Mouse (Mus musculus): ENCODE measurements around the gene Cdc37l1. TPM values are rescaled to one million over a fixed set of nuclear protein-coding genes. Genes with fewer than 3 reads are reported as not detected.

Cdc37l1 gene
- total RNA-seq, 2 experiments from 2014 or later = 67.1 to 73.0 TPM

DNA sequence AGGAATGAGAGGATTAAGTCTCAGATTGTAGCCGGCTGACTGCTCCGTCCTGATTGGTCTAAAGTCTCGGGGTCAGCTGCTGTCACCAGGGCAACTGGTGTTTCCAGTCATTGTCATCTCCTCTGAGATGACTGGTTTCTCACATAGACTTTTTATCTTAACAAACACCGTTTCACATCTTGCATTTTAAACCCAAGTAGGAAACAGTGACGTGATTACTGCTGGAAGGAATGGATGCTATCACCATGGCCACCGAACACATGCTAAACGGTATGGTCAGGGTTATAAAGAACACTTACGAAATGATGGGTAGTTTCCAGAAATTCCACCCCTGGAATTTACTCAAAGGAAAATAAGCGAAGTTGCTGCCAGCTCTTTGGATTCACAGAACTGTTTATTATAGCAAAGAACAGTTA is 54.2 kb downstream of the Cdc37l1 start:
- intact Hi-C loops (cut with DNase I) = no loop called here
- DNase-seq = no peak

DNA sequence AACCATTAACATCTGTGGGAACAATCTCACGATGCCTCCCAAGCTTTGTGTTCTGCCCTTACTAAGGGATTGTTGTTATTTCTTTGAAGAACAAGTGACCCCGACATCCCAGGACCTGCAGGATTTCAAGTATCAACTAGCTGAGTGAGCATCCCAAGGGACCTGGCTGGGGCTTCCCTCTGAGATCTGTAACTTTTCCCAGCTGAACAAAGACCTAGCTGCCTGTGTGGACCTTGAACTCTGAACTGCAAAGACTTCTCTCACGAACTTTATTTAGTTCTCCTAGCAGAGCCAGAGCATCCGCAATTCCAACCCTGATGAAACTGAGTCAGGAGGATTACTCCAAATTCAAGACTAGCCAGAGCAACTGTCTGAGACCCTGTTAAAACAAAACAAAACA is 55.2 kb downstream of the Cdc37l1 start:
- intact Hi-C loops (cut with DNase I) = no loop called here
- no peak for DNase-seq

DNA sequence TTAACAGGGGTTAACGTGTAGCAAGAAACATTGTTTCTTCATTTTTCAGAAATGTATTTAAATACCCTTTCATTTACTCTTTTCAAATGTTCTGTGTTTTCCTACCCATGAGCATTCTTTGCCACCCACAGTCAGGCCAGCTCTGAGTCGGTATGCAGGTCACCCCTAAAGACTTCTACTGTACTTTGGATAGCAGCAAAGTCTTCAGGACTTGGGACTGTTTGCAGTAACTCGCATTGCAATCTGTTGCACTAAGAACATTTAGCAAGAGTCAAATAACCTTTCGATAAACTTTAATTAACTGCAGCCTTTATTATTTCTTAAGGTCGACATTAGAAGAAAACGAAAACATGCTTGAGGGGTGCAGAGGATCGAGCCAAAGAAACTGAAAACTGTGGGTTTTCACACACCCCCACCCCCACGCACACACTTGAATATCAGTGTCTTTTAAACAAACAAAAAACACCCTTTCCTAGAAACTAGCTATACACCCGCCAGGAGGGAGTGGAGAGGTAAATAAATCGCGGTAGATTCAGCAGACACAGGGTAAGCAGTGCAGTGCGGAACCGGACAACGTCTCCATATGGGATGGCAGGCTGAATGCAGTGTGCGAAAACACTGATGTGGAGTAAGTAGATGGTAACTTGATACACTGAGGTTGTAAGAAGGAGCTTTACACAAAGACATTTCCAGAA is 56.0 kb downstream of the Cdc37l1 start:
- intact Hi-C loops (cut with DNase I) = no loop called here

DNA sequence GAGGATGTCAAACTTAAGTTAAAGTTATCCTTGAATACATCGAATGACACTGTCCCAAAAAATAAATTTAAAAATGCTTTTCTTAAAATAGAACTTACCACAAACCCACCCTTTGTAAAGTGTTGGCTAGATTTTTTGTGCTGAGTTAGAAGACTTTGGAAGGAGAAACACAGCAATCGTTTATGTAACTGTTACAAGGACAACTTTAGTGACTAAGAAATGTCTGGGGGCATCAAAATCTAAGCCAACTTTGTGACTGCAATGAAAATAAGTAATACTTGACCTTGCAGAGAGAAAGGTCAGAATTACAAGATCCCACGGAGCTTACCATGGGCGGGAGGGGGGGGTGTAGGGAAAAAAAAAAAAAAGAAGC is 56.8 kb downstream of the Cdc37l1 start:
- intact Hi-C loops (cut with DNase I) = no loop called here
- DNase-seq = no peak

More for the DNA sequence above, 56.0 kb downstream of the Cdc37l1 start:
- DNase-seq = no peak

DNA sequence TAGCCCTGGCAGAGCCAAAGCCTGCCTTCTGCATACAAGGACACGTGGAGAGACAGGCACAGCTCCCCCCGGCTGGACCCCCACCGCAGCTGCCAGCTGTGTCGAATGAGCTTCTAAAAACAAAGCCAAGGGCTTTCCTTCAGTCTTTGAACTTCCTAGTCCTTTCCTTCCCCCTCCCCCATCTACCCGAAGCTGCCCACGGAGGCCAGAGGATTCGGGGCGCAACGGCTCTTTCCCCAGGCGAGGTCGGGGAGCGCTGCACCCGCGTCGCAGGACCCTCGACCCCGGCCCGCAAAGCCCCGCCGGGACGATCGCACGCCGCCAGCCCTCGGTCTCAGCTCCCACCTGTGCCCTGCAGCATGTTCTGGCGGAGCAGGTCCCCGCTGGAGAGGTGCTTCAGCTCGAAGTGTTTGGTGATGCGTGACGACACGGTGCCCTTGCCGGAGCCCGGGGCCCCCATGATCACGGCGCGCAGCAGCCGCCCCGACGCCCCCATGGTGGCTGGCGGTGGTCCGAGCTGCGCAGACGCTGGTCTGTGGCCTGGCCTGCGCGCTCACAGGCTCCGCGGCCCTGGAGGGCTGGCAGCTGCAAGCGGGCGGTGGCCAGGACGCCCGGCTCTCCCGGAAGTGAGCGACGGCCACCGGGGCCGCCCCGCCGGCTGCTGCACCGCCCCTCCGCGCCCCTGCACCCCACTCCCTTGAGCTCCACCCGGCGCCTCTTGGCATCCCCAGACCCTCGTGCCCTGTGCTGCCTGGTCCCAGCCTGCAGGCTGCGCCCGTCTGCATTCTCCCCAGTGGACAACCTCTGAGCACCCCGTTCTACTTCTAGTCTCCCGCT is 57.4 kb downstream of the Cdc37l1 start, which contains the start of gene Ak3:
Ak3 (minus strand) TSS at position 628 of the 837 bp plus-strand sequence.
- peak; percentile 76 for DNase-seq
- intact Hi-C loops (cut with DNase I) = no loop called here

DNA sequence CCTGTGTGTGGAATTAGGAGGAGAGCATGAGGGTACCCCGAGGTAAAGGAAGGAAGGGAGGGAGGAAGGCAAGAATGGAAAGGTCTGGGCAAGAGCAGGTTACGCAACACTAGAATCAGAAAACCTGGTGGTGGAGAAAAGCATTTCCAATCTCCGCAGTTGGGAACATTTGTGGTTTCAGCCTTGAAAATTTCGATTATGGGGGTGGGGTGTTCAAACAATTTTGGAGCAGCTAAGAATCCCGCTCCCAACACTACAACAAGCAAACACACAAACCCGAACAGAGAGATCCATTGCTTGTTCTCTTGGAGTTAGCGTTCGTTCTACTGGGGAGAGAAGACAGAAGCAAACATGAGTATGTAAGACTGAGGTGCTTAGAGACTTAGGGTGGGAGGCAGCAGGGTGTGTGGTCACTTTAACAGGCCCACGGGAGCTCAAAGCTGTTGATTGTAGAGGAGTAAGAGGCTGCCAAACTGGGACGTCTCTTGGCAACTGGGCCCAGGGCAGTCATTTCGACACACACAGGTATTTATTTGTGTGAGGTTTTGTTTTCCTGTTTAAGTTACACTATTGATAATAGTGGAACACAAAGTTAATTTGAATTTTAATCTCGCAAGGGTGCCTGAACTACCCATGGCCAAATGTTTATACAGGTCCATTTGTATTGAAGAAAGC is 59.4 kb downstream of the Cdc37l1 start:
- intact Hi-C loops (cut with DNase I) = no loop called here
- no peak for DNase-seq

DNA sequence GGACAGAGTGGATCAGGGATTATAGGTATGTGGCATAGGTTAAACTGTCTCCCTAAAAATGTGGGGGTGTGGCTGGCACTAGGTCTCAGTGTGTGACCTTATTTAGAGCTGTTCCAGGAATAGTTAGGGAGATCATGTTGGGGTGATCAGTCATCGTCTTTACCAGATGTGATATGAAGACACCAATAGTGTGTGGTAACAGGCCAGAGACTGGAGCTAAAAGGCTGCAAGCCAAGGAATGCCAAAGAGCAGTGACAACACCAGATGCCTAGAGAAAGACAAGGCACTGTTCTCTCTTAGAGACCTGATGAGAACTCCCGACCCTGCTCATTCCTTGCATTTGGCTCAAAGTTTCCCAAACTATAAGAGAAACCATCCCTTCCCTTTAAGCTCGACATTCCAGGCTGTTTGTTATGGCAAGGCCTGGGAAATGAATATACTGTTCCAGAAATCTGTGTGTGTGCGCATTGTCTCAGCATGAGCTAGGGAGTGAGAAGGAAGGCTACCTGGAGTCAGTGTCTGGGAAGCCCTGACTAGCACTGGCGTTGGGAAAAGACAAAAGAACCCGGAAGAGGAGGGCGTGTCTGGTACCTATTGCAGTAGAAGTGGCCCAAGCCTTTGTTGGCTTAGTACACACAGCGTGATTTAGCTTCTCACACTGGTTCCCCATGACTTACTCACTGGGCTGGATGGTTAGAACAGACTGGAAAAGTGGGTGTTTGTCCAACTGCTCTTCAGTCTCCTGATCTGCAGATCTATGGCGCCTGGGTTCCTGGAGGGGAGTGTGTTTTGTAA is 60.2 kb downstream of the Cdc37l1 start:
- intact Hi-C loops (cut with DNase I) = no loop called here

DNA sequence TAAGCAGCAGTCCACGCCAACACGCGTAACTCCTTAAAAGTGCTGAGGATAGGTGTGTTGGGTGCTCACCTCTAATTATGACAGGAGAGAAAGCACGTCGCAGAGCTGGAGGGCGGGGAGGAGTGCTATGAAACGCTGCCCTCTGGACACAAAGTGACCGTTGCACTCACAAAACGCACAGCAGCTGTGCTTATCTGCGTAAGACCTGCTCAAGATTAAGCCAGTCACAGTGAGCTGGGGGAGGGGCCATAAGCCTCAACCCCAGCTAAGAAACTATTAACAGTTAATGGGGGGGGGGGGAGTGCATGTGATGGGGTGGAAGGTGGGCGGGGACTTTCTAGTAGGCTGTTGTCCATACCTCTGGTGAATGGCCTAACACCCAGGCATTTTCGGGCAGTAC is 62.6 kb downstream of the Cdc37l1 start:
- no peak for DNase-seq
- intact Hi-C loops (cut with DNase I) = no loop called here

More for the DNA sequence above, 60.2 kb downstream of the Cdc37l1 start:
- DNase-seq = no peak

DNA sequence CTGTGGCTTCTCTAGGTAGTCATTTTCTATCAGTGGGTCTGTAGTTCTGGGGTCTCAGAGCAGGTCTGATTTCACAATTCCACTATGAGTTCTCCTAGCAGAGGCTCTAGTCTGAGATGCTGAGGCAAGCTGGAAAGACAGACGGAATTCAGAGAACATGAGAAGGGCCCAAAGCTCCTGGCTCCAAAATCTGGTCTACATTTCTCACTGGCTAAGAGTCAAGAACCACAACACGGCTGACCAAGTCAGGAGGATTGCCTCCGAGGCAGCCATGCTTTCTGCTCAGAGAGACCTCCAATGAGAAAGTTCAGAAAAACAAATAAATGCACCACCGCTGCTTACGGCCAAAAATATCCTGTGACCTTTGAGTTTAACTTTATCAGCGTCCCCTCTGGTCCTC is 64.4 kb downstream of the Cdc37l1 start:
- DNase-seq = no peak
- intact Hi-C loops (cut with DNase I) = no loop called here

DNA sequence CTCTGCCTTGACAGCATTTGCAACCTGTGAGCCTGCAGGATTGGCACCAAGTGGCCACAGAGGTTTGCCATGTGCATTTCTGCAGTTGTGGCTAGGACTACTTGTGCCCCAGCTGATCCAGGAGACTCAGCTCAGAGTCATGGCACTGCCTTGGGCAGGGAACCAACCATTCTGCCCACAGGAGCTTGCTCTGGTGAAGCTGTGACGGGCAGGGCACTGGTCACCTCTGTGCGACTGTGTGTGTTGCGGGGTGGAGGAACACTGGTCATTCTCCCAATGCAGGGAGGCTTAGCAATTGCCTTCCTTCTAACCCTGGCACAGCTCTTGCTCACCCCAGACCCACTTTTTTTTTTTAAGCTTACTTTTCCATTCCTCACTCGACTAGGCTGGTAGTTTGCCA is 65.3 kb downstream of the Cdc37l1 start:
- intact Hi-C loops (cut with DNase I) = no loop called here
- no peak for DNase-seq

DNA sequence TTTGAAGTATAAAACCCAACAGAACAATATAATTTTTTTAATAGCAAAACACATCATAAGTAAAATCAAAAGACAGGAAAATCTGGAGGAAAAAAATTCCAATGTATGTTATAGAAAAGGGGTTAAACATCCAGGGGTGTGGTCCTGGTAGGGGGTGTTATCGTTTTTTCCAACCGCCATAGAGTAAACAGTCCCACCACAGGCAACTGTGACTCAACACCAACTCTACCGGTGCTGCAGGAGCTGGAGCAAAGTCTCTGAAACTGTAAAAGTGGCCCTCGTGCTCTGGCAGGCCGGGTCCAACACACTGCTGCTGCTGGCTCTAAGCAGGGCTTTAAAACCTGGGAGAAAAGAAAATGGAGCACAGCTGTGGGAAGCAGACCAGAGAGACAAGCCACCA is 68.6 kb downstream of the Cdc37l1 start:
- intact Hi-C loops (cut with DNase I) = no loop called here
- no peak for DNase-seq

DNA sequence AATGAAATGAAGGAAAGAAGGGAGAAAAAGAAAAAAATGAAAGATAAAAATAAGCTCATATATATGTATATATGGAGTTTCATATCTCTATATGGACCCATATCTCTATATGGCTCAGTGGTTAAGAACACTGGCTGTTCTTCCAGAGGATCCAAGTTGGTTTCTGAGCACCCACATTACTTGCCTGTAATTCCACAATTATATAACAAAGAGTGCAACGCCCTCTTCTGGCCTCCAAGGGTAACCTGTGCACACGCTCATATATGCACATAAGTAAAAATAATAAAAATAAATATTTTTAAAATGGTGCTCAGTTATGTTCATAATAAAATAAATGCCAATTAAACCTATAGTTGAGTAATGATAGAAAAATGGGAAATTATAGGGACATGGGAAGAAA is 69.5 kb downstream of the Cdc37l1 start:
- intact Hi-C loops (cut with DNase I) = loop anchor here (5.0 to 10.0 kb wide), 2 partner anchors 298 to 445 kb away; no protein-coding TSS in a partner anchor
- no peak for DNase-seq

DNA sequence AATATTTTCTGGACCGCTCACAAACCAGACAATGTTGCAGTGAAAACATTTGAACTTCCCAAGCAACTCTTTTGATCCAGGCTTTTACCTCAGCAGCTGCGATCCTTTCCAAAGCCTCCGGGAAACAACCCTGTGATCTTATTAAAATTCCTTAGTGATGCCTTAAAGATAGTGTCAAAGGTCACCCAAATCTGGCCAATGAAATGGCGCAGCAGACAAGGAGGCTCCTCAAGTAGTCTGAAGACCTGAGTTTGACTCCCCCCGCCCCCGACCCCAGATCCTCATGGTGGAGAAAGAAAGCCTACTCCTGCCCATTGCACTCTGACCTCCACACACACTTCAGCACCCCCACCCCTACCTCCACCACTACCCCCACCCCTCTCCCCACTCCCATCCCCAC is 70.1 kb downstream of the Cdc37l1 start:
- DNase-seq = no peak
- intact Hi-C loops (cut with DNase I) = loop anchor here (5.0 to 10.0 kb wide), 2 partner anchors 297 to 445 kb away; no protein-coding TSS in a partner anchor

DNA sequence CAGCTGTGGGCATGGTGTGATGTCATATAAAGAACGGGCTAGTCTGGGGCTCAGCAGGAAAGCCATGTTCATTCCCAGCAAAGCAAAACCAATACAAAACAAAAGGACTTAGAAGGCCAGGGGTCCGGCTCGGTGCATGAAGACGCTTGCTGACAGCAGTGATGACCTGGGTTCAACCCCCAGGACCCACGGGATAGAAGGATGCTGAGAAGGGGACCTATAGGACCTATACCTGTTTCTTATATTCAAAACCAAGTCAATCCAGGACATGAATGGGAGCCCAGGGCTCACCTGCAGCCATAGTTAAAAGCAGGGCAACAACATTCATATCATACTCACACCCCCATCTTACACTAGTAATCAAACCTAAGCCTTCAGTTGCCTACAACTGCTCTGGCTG is 72.9 kb downstream of the Cdc37l1 start:
- DNase-seq = no peak
- intact Hi-C loops (cut with DNase I) = loop anchor here (5.0 to 10.0 kb wide), 2 partner anchors 294 to 442 kb away; no protein-coding TSS in a partner anchor

DNA sequence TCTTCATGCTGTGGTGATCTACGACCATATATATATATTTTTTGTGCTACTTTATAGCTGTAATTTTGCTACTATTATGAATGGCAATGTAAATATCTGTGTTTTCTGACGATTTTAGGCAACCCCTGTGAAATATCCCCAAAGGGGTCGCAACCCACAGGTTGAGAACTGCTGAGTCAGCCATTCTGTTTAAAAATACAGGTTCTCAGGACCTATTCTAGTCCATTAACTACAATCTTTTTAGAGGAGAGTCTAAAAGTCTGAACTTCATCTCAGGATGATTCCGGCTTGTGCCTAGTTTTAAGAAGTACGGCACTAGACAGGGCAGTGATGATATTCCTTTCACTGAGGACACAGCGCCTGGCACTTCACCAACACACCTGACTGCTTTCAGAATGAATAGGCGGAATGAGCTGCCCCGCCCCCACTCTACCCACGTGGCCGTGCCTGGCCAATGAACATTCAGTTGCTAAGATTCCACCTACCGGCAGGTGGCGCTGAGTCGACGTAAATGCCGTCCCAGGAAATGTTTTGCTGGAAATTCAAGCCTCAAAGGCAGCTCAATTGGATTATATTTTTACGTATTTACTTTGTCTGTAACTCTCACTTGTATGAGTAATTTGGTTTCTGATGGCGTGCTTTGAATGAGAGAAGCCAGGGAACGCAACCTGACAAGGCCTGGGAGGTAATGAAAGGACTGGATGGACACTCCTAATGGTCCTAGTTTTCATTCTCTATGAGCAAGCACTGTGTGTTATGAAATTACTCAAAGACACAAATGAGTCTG is 73.6 kb downstream of the Cdc37l1 start:
- peak; percentile 95 for DNase-seq
- intact Hi-C loops (cut with DNase I) = loop anchor here (5.0 to 10.0 kb wide), 2 partner anchors 294 to 441 kb away; no protein-coding TSS in a partner anchor

DNA sequence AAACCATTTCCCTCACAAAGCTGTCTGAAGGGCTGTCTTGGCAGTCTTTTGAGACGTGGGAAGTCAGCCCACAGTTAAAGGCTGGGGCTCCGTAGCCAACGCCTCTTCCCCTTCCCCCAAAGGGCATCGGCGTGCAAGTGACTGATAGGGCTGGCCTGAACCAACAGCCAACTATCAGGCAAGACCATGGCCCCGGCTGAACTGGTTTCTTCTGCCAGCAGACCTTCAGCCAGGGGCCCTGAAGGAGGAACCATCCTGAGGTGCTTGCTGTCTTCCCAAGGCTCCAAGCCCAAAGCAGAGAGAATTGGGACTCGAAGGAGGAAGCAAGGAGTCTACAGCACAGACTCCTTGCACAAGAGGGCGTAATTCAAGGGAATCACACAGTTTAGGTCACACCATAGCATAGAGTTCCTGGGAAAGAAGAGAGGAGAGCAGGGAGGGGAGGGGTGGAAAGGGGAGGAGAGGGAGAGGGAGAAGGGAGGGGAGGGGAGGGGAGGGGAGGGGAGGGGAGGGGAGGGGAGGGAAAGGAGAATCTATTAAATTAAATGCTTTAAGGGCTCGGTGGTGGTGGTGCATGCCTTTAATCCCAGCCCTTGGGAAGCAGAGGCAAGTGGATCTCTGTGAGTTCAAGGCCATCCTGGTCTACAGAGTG is 74.4 kb downstream of the Cdc37l1 start:
- intact Hi-C loops (cut with DNase I) = loop anchor here (5.0 to 10.0 kb wide), 2 partner anchors 293 to 440 kb away; no protein-coding TSS in a partner anchor
- DNase-seq = no peak

DNA sequence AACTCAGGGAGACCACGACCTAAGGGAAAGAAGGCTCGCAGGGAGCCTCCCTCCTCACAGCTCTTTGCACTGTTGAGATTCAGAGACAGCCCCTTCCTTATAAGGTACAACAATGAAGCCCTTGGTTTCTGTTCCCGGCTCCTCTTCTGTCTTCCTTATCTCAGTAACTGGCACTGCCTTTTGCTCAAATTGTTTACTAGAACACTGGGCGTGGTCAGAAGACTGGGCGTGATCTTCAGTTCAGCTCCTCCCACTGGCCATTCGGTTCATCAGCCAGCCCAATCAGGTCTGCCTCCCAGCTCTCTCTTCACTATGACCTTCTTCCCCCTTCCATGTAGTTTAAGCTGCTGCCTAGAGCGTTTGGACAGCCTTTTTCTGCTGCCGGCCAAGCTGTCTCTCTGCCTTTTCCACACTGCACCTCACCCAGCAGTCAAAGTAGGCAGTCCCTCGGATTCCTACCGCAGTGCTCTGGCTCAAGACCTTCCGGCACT is 76.9 kb downstream of the Cdc37l1 start:
- intact Hi-C loops (cut with DNase I) = loop anchor here (10.0 kb wide), 1 partner anchor 438 kb away; no protein-coding TSS in a partner anchor
- DNase-seq = no peak

DNA sequence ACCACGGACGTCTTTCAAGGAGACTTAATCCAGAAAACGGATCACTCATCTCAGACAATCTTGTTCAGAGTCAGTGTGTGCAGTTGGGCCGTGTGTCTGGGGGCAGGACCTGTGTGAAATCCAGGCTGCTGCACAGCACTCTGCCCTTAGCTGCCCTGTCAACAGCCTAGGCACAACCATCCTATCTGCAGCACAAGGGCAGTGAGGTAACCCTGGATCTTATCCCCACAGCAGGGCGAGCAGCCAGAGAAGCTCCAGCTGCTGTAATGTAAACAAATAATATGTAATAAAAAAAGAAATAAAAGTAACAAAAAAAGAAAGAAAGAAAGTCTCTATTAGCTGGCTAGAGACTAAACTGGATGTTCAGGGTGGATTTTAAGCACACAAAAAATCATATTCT is 79.0 kb downstream of the Cdc37l1 start:
- DNase-seq = no peak
- intact Hi-C loops (cut with DNase I) = loop anchor here (10.0 kb wide), 1 partner anchor 436 kb away; no protein-coding TSS in a partner anchor

DNA sequence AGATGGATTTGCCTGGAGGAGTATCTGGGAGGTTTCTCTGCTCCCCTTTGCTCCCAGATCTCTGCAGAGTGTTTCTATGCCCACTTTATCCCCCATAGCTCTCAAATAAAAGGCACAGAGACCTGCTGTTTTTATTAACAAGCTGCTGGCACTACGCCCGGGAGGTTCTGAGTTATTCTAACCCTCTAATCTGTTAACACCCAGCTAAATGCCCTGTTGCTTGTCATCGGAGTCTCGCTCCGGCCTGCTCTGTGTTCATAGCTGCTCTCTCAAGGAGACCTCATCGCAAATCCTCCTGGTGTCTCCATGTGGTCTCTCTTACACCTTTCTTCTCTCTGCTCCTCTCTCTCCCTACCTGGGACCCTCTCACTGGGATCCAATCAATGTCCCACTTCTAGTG is 84.7 kb downstream of the Cdc37l1 start:
- intact Hi-C loops (cut with DNase I) = no loop called here
- peak; percentile 40 for DNase-seq

Data from left cerebral cortex, postnatal 4 days (tissue).